Mouse (Mus musculus) induced T-regulatory cell, adult 2 months (primary cell): ENCODE data around the gene Ctbp2.
"Not testable (repeated sequence)": the region's sequence is repeated elsewhere in the genome, so short reads cannot be mapped to it uniquely, and the experiment has no call there.

Experiments
- DNase-seq: peaks from one replicate; pipeline ENCODE4 v3.0.0-alpha.2; 2012; ENCODE audit warnings: low read depth

The Ctbp2 gene

GRCm38 (mm10) chr7:133120221-133120751, 3.9 kb downstream of the Ctbp2 start:
- DNase-seq: no peak

- no peak for DNase-seq
Observed at GRCm38 (mm10) chr7:133117815-133118214, 6.3 kb downstream of the Ctbp2 start.

GRCm38 (mm10) chr7:133116542-133116941, 7.6 kb downstream of the Ctbp2 start:
- DNase-seq: no peak

- DNase-seq: no peak
Observed at GRCm38 (mm10) chr7:133115886-133116285, 8.3 kb downstream of the Ctbp2 start.

- DNase-seq: no peak
Observed at GRCm38 (mm10) chr7:133114847-133115470, 9.2 kb downstream of the Ctbp2 start.

- DNase-seq: no peak
Observed at GRCm38 (mm10) chr7:133113185-133113895, 10.8 kb downstream of the Ctbp2 start.

DNA sequence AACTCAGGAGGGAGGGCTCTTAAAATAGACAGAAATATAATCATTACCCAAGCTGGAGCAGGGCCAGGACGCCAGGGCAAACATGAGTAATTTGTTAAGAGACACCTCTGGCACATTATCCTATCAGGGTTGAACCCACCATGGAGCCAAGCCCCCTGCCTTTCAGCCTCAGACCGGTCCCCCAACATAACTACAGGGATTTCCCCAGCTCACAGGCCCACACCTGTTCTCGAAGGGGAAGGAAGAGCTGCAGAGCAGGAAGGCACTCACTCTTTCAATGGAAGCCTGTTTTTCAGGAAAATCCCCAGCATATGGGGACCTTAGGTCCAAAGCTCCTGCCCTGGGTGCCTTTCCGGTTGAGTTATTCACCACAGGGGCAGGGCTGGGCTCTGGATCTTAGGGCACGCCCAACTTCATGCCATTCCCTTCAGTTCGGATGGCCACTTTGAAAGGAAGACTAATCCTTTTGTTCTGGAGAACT, 11.8 kb downstream of the Ctbp2 start:
- no peak for DNase-seq

DNA sequence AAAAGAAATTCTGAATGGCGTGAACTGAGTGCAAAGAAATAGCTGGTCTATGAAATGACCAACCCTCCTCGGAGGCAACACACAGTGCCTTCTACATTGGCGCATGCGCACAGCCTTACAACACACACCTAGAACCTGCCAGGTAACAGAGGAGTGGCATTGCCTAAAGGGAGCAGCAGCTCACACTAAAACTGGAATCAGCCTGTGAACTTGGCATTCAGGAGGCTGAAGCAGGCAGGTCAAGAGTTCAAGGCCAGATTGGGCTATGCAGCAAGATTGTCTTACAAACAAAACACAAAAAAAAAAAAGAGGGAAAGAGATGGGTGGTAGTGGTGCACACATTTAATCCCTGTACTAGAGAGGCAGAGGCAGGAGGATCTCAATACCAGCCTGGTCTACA, 14.7 kb downstream of the Ctbp2 start:
- DNase-seq: no peak

- DNase-seq: no peak
Observed at GRCm38 (mm10) chr7:133108695-133109094, 15.5 kb downstream of the Ctbp2 start.

GRCm38 (mm10) chr7:133102578-133102977, 21.6 kb downstream of the Ctbp2 start:
- no peak for DNase-seq

- DNase-seq: no peak
Observed at GRCm38 (mm10) chr7:133101070-133101469, 23.1 kb downstream of the Ctbp2 start.

DNA sequence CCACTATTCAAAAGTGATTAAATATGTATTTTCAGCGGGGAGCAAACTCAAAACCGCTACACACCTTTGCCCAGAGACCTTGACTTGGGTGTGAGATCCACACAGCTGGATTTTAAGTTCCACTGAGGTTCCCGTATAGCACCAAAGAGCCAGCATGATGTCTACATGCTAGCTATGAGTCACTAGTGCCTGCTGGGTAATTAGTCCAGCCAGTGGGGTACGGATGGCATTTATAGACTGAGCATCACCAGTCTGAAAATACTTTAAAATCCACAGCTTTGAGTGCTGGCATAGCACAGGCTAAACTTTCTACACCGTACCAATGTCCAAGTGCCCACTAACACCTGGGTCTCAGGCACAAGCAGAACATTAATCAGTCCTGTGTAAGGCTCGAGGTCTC, 24.0 kb downstream of the Ctbp2 start:
- no peak for DNase-seq

- DNase-seq: no peak
Observed at GRCm38 (mm10) chr7:133099266-133099665, 24.9 kb downstream of the Ctbp2 start.

GRCm38 (mm10) chr7:133098118-133098793, 25.9 kb downstream of the Ctbp2 start:
- no peak for DNase-seq

GRCm38 (mm10) chr7:133095610-133096009, 28.5 kb downstream of the Ctbp2 start:
- not testable (repeated sequence) for DNase-seq

- DNase-seq: no peak
Observed at GRCm38 (mm10) chr7:133094711-133095495, 29.3 kb downstream of the Ctbp2 start.

DNA sequence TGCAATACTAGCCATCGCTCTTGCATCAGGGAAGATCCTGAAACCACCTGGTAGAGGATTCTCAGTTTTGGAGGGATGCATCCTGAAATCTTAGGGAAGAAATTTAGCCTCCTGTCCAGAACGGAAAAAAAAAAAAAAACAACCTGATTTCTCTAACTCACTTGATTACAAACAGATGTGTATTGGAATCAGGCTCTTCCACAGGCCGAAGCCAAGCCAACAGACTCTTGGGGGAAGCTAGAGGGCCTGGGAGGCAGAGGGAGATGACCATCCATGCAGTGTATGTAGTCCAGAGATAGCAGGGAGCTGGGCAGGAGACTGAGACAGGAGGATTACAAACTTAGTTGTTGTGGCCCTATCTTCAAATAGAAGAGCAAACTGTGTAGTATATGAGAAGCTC, 30.0 kb downstream of the Ctbp2 start:
- no peak for DNase-seq

- no peak for DNase-seq
Observed at GRCm38 (mm10) chr7:133093731-133094130, 30.4 kb downstream of the Ctbp2 start.

GRCm38 (mm10) chr7:133090641-133091040, 33.5 kb downstream of the Ctbp2 start:
- no peak for DNase-seq

GRCm38 (mm10) chr7:133089621-133090260, 34.4 kb downstream of the Ctbp2 start:
- no peak for DNase-seq

DNA sequence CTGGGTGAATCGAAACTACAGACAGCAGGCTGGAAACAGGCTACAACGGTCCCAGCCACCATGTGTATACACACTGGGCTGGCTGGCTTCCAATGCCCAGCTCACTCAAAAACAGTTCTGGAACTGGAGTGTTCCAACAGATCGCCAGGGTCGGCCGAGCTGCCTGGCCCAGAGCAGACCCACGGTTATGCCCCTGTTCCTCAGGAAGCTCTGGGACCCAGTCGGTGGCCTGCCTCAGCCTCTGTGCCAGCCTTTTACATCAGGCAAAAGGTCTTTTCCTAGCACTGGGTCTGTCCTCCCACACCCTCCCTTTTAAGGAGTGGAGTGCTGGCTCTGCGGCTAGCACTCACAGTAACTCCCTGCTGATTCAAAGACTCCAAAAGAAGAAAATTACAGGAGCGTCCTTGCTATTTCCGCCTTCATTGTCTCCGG, 35.3 kb downstream of the Ctbp2 start:
- no peak for DNase-seq
